Mouse (Mus musculus) liver, embryonic 14.5 days (tissue): ENCODE data around the gene Atp5f1.

ENCODE experiments used
- CTCF ChIP-seq: IDR thresholded peaks from 2 replicates; pipeline ENCODE4 v1.5.1; 2016; ENCODE audit warnings: antibody characterized with exemption, low read depth, control low read depth
- EP300 ChIP-seq: IDR thresholded peaks from 2 replicates; pipeline ENCODE4 v1.6.1; 2016; ENCODE audit warnings: antibody characterized with exemption, low read depth

DNA sequence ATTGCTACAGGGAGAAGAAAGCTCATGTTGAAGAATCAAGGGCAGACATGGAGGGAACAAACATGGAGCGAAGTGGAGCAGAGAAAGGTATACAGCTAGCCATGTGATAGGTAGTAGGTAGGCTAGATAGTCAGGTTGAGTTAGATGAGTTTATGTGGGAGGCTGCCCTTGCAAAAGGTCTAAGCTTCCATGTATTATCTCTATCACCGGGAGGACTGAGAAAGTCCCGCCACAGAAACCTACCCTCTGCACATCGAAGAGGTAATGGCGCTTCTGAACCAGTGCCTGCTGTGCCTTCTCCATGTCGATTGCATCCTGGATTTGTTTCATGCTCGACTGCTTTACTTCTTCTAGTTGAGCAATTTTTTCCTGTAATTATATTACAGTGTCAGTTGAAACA is 8.6 kb downstream of the Atp5f1 start:
- no peak for TF ChIP-seq EP300
- no peak for TF ChIP-seq CTCF
